Mouse (Mus musculus): ENCODE measurements around the gene Twist1. TPM values are rescaled to one million over a fixed set of nuclear protein-coding genes. Genes with fewer than 3 reads are reported as not detected.

Gene Twist1
- polyA plus RNA-seq, 1 experiment, result 1.2 TPM

- H3K27ac ChIP-seq (ENCODE audit: control insufficient read depth, insufficient read depth, low read depth, low read length, poor library complexity), result no peak overlapping the region
- TF ChIP-seq POLR2A (IDR thresholded peaks at IDR 0.05; ENCODE audit: borderline replicate concordance, control insufficient read depth, low read depth, low read length) (no peak), CTCF (IDR thresholded peaks at IDR 0.05; ENCODE audit: control insufficient read depth, insufficient read depth, low read length) (no peak)
- H3K4me1 ChIP-seq (ENCODE audit: control insufficient read depth, insufficient read depth, low read length), result no peaks in the 10 kb centered on the region
- no peak overlapping the region for H3K4me3 ChIP-seq (replicated peaks; ENCODE audit: control insufficient read depth, low read depth, low read length)
- 75% methylated on average over 4 of the region's 4 CpGs for WGBS
Measured at GRCm38 (mm10) chr12:33980159-33980558, 22.7 kb downstream of the Twist1 start.

GRCm38 (mm10) chr12:33981433-33981832 is 24.0 kb downstream of the Twist1 start:
- Histone ChIP-seq H3K4me1 (ENCODE audit: control insufficient read depth, insufficient read depth, low read length) (no peaks in the 10 kb centered on the region), H3K27ac (ENCODE audit: control insufficient read depth, insufficient read depth, low read depth, low read length, poor library complexity) (no peak overlapping the region), H3K4me3 (replicated peaks; ENCODE audit: control insufficient read depth, low read depth, low read length) (no peak overlapping the region)
- WGBS, result 71% methylated on average over 7 of the region's 7 CpGs
- no peak for TF ChIP-seq POLR2A (IDR thresholded peaks at IDR 0.05; ENCODE audit: borderline replicate concordance, control insufficient read depth, low read depth, low read length)
- no peak for TF ChIP-seq CTCF (IDR thresholded peaks at IDR 0.05; ENCODE audit: control insufficient read depth, insufficient read depth, low read length)

- H3K4me3 ChIP-seq (replicated peaks; ENCODE audit: control insufficient read depth, low read depth, low read length), result no peak overlapping the region
- 63% methylated on average over 3 of the region's 3 CpGs for WGBS
- TF ChIP-seq CTCF (IDR thresholded peaks at IDR 0.05; ENCODE audit: control insufficient read depth, insufficient read depth, low read length) (no peak), POLR2A (IDR thresholded peaks at IDR 0.05; ENCODE audit: borderline replicate concordance, control insufficient read depth, low read depth, low read length) (no peak)
Measured at GRCm38 (mm10) chr12:33993127-33993526, 35.7 kb downstream of the Twist1 start.

More at GRCm38 (mm10) chr12:33993127-33993526, 35.7 kb downstream of the Twist1 start:
- Histone ChIP-seq H3K27ac (ENCODE audit: control insufficient read depth, insufficient read depth, low read depth, low read length, poor library complexity) (no peak overlapping the region), H3K4me1 (ENCODE audit: control insufficient read depth, insufficient read depth, low read length) (no peaks in the 10 kb centered on the region)

Other genes starting within 250 kb of the Twist1 start
- not detected in 2 replicates for gene Ferd3l, start 29.2 kb upstream of the Twist1 start, polyA plus RNA-seq (2011; ENCODE audit: insufficient read depth, insufficient read length, low replicate concordance, missing spikeins)